Mouse (Mus musculus) left cerebral cortex, adult 8-10 months (tissue): ENCODE measurements around the gene Hdac4. TPM values are rescaled to one million over a fixed set of nuclear protein-coding genes. Genes with fewer than 3 reads are reported as not detected.
A peak's percentile ranks its signal among the peaks of the same experiment; 100 is the strongest.

Source experiments
- DNase-seq, 2 experiments: peaks; one replicate each; pipeline ENCODE4 v3.0.0; 2022; ENCODE audit warnings: low spot score in 2 of 2
- total RNA-seq, 4 experiments: library from RNA; stranded (reverse); gene quantifications; 2 replicates each; pipeline ENCODE4 v1.2.4; 2022

The Hdac4 gene
- total RNA-seq, 4 experiments from 2014 or later = 81.5 to 98.0 (median 88.2) TPM

DNA sequence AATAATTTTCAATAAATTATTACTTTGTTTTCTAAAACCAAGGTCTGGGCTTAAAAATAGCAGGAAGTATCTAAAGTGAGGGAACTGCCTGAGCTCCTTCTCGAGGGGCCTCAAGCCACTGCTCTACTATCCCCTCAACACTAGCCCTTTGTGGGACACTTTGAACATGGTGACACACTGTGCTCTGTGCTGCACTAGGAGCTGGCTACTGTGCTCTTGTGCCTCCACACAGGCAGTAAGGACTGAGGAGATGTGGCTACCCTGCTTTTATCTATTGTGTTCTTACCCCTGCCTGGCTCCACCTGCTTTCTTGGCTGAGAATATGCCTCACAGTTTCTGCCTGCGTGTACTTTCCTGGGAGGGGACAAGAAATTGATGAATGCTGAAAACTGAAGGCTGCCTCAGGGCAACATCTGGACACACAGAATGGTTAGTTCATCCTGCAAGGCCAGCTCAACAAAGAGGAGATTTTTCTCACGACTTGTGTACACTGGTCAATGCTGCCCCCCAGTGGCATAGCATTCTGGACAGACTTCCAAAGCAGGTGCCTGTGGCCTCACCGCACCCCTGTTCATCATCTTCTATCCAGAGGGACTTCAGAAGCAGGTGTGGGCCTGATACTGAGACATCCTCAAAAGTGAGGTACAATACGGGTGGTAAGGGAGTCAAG, 226.7 kb downstream of the Hdac4 start:
- DNase-seq = peak in 1 of 2 experiments; percentile 34

DNA sequence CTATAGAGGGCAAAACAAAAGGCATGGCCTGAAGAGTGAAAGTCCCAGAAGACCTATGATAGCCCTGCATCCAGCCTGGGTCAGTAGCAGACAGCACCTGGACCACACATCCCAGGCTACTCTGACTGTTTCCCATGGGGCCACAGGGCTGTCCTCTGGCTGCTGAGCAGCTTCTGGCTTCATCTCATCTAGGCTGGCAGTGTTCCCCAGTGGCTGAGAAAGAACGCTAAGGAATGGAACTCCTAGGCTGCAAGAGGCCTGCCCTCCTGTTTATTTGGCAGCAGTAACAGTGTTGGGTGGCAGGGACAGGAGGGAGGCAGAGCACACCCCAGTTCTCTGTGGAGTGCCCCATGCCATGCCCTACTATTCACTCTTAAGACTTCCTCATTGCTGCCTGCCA, 228.5 kb downstream of the Hdac4 start:
- DNase-seq = no peak

DNA sequence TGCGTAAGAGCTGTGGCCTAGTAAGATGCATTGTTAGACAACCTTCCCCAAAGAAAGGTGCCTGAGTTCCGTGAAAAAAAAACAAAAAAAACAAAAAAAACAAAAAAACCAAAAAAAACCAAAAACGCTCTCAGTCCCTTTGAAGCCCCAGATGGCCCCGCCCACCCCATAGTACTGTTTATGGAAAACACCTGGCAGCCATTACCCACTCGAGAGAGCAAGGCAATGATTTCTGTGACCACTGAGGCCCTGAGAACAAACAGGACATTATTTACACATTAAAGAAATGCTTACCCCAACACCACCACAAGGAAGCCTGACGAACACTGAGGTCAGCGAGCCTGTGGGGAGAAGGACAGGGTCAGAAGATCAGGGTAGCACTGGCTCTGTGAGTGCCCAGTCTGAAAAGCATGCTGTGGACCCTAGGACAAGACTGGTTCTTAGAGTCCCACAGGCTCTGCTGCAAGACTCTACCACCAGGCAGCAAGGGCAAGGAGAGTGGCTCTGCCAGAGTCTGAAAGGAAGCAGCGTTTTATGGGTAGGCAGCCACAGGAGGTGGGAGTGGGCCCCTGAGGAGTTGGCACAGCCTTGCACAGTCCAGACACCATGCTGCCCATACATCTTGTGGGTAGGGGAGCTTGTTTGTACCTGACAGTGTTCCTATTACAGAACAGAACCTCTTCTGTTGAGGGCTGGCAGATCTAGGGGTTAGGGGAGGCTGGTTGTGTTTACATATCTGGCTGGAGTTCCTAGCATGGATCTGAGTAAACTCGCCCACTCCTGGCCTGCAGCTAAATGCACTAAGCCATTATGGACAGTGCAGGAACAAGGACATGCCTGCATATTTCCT, 230.8 kb downstream of the Hdac4 start:
- DNase-seq = no peak

DNA sequence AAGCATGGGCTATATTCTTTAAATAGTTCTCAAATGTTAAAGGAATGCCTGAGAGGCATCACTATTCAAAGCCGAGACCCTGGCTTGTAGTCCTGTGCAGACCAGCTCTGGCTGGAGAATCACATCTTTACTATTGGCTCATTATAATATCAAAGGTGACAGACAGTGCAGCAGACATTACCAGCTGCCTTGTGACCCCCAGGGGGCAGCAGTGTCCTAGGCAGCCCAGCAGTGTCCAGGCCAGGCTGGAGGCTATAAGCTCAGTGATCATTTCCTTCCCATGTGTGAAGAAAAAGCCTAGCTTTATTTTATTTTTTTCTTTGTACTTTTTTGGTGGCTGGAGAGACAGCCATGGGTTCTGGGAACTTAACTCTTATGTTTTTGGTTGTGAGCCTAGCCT, 233.2 kb downstream of the Hdac4 start:
- DNase-seq = no peak

DNA sequence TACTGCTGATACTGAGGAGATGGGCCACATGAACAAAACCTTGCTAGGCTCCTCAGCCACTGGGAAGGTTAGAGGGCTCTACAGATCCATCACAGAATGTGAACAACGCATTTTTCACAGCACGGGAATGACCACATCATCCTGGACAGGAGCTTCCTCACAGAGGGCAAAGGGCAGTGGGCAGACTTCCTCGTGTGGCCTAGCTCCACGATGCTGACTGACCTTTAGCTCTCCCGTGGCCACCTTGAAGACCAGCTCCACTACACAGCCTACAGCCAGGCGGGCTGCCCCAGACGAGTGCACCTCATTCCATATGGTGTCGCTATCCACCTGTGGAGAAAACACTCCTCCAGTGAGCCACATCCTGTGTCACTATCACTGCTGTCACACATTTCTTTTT, 234.3 kb downstream of the Hdac4 start:
- DNase-seq = no peak

DNA sequence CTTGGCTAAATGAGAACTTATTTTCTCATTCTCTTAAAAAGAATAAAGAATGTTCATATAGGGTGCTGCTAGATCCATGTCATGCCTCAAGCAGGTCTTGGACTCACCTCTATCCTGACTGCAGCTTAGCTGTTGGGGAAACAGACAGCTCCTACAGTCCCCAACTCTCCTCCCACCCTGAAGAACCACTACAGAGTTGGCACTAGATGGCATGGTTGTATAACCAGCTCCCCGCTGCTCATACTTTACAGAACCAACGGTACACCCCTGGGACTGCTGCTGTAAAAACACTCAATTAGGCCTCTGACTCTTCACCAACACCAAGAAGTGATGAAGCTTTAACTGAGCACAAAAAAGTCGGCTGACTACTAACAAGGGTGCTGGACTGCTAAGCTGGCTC, 235.6 kb downstream of the Hdac4 start:
- no peak for DNase-seq

DNA sequence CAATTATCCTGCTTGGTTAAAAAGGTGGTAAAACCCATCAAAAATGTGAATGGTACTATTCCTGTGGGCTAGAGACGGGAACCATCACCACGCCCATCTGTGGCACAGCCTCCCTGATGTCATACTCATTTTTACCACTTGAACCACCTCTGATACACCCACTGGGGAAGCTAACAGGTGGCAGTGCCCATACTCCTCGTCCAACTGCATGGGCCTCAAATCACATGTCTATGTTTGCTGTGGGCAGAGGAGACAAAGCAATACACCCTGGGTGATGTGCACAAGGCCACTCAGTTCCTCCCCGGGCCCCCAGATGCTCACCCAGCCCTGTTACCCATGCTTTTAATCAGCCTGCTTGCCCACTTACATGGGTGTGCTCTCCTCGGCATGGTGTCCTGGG, 236.5 kb downstream of the Hdac4 start:
- no peak for DNase-seq

DNA sequence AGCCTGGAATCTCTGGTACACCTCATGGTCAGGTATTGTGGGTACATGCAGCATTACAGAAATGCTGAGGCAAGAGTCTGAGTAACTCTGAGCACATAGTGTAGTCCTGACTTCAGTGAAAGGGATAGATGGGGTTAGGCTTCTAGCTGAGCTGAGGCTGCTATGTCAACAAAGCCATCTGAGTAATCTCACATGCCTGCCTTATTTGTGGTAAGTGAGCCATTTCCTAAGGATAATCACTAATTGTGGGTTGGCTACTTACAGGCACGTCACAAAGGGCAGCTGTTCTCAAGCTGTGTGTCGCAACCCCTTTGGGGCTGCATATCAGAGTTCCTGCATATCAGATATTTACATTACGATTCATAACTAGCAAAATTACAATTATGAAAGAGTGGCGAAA, 239.3 kb downstream of the Hdac4 start:
- DNase-seq = no peak

DNA sequence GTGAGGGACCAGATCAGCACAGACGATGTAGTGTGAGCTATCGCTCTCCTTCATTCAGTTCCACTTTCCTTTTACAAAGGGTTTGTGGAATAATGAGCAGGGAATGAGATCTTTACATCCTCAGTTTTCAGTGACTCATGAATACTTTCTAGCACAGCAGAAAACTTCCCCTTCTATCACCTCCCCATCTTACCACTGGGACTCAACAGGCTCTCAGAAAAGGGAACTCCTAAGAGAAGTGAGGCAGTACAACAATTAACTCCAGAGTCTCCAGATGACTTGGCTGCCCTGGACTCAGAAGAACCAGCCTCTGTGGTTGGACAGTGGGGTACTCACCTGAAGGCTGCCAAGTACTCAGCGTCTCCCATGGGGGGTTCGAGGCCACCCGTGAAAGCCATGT, 240.5 kb downstream of the Hdac4 start:
- no peak for DNase-seq

DNA sequence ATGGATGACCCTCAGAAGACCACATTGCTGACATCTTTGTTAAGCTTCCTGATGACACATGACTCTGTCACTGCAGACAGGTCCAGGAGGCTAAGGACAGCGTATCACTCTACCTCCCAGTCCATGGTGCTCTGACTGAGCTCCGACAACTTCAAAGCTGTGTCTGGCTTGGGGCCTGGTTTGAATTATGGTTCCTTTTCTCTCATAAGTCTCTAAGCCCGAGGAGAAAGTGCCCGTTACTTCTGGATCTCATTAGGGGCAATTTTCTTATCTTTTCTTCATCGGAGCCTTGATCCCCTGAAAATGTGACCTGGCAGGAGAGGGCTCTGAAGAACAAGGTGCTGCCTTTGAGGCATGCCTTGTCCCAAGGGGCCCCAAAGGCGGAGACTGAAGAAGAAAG, 242.6 kb downstream of the Hdac4 start:
- no peak for DNase-seq

DNA sequence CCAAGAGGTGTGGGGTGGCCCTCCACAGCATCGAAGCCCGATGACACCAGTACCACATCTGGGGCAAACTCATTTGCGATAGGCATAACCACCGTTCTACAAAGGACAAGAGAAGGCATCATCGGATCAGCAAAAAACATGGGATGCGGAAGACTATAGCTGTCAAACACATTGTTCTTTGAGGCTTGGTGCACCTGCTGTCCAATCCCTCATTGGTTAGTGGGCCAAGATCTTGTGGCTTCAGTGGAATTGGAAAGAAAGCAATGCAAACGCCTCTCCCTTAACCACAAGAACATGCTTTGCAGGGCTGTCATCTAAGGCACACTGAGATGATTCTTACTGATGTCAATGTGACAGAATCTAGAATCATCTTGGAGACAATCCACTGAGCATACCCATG, 248.1 kb downstream of the Hdac4 start:
- no peak for DNase-seq

DNA sequence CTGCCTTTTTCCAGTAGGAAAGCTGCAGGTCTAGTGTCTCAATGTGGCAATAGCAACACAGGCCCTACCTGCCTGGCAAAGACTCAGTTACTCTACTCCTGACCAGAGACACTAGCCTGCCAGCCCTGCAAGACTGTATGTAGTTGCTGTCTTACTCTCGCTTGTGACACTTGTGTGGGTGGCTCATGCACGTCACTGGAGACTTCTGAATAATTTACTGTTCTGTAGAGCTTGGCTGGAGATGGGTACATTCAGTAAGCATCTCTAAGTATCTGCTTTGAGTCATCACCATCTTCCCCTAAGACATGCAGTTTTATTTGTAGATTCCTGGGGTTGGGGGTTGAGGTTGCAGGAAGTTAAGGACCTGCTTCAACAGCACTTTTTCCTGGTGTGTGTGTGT, 252.9 kb downstream of the Hdac4 start:
- peak in 1 of 2 experiments; percentile 76 for DNase-seq

DNA sequence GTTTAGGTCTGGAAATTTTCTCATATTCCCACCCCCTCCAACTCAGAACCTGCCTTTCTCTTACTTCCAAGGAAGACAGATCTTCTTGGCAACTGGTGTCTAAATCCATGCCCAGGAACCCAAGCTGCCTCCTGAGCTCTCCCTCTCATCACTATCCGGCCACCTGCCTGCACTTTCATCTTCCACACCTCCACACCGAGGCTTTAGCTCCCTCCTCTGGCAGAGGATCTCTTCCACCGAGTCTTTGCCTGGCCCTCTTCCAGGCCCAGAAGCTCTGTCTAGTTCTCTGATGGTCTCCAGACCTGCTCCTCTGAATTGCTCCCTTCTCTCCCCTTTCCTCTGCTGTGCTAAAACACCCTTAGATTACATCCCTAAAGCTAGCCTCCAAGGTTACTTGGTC, 253.5 kb downstream of the Hdac4 start:
- DNase-seq = no peak

DNA sequence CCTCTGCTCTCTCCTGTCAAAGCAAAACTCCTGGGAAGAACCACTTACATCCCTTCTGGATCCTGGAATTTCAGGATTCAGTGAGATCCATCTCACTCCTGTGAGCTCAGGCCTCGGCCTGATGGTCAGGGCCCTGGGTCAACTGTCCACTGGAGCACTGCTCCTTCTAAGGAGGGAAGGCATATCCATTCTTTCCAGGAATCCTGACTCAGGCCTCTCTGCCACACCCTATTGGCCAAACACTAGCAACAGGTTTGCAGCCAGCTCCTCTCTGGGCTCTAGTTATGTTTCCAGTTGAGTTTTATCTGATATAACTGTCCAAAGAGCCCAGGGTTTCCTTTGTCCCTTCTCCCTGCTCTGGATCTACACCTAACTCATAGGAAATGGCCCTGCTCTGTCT, 254.4 kb downstream of the Hdac4 start:
- DNase-seq = no peak

DNA sequence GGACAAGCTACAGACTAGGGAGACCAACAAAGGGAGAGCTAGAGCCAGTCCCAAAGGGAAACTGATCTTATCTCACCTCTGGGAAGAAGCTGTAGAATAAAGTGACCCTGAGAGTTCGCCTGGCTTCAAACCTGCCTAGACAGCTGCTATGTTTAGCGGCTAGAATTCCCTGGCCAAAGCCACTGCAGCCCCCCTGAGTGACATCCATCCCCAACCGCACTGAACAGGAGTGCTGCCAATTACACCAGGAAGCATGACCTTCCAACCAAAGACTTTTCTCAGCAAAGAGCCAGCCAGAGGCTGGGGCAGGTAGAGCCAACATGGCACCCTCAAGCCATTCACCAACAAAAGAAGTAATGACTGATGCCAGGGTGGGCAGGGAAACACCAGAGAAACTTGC, 260.3 kb downstream of the Hdac4 start:
- no peak for DNase-seq

DNA sequence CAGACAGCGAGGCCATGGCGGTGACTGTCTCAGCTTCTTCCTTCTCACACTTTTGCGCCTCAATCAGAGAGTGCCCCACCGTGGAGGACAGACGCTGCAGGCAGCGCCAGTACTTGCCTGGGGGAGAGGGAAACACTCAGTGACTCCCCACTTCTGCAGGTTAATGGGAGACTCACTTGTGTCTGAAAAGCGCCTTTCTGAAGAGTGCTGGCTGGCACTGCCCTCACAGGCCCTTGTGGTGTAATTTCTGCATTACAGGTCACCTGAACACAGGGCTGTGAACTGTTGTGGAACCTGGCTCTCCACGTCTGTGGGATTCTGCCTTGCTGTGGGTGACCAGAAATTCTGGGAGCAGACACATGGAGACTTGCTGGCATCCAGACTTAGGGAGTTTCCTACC, 261.8 kb downstream of the Hdac4 start:
- no peak for DNase-seq

DNA sequence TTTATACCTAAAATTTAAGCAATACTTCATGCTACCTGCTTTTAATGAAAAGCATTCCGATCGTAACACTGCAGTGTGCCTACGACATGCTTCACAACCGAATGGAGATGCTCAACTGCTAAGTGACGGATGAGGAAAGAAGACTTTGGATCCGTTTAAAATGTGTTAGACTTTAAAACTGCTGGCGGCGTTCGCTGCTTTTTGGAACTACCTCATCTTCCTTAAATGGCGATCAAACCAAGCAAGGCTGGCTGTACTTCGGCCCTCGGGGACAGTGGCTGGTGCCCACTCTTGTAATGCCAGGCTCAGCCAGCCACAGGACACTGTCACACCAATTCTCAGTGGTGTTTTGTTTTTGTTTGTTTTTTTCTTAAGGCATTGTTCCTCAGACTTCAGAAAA, 263.3 kb downstream of the Hdac4 start:
- DNase-seq = no peak

DNA sequence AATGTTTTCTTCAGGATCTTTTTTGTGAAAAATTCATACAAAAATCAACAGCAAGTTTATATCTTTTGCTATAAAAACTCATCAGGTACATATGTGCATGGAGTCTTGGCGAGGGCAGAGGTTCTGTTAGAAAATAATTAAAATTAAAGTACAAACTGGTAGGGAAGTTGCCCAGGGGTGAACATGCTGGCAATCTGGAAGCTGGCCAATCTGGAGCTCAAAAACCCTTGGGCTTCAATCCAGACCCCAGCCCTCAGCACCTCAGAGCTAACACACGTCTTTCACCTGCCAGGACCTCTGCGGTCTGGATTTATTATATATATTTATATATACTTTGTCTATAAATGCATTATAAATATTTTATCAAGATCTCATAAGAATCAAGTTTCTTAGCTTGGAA, 263.7 kb downstream of the Hdac4 start:
- no peak for DNase-seq

DNA sequence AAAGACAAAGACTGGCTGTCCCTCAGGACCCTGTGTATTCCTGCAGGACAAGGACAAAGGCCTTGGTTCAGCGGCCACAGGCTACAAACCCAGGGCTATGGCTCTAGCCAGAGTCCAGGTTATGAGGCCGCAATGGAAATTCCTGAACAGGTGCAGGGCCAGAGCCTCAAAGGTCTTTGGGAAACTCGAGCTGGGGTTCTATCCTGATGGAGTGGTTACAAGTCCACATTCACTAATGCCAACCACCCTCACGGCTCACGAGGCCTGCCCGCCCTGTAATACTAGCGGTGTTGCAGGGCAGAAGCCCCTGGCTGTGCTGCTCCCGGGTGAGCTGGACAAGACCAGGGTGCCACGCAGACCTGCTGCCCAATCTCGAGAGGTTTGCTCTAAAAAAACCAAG, 264.3 kb downstream of the Hdac4 start:
- no peak for DNase-seq

DNA sequence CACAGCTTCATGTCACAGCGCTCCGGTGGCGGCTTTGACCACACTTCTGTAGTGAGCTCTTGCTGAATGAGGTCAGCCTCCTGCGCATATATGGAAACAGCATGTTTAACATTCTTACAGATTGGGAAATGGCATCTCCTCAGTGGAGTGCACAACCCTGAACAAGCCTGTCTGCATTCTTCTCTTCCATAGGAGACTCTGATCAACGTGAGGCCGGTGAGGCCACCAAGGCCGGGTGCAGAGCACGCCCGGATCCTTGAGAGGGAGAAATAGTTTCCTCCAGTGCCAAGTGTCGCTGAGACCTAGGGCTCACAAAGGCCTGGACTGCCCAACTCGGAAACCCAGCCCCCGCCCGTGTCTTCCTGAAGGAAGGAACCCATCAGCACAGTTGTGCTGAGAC, 266.4 kb downstream of the Hdac4 start:
- no peak for DNase-seq

DNA sequence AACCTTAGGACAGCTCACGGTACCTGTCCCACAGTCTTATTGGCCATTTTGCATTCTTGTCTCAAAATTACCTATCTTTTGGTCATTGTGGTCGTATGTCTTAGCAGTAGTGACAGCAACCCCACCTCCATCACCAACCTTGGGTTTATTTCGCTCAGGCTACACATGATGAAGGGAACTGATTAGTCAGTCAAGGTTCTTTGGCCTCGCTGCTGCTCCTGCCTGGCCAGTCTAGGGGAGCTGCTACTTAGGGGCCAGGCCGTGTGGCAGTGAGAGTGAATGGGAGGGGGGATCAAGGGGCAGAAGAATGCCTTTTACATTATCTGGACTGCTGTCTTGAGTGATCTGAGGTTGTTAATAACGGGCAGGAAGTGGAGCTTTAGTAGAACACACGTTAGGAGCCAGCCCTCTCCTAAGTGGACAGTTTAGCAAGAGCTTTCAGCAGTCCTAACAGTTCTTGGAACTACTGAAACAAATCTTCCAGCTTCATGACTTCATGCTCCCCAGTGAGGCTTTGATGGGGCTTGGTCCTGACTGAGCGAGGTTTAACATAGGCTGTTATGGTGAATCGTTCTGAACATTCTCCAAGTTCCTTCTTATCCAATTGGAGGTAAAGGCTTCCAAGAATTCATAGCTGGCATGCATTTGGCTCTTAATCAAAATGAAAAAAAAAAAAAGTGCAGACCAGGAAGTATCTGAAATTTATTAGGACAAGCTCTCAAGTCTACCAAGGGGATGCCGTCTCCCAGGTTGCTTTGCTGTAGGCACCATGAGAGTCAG, 267.8 kb downstream of the Hdac4 start:
- DNase-seq = no peak

DNA sequence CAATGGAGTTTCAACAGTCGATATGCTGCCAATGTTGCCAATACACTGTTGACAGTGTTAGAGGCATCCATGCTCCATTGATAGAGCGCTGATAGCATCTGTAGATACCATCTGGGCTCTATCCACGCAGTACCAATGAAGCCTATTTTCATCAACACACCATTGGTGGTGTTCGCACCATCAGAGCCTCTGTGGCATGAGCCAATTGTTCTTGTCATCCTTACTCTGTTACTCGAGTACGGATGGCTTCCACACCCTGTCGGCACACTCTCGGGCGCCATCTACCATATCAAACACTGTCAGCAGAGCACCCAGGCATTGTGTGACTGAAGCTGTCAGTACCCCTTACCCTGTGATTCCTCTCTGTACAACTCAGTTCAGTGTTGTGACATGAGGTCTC, 271.9 kb downstream of the Hdac4 start:
- no peak for DNase-seq
